Mouse (Mus musculus): Measurements from ENCODE around the gene Lmf1.

GRCm38 (mm10) chr17:25688922-25689321 is 110.0 kb downstream of the Lmf1 start:
- TF ChIP-seq CTCF (IDR thresholded peaks at IDR 0.05; ENCODE audit: extremely low read depth, insufficient read length, insufficient replicate concordance, low read depth, low read length) (no peak), POLR2A (IDR thresholded peaks at IDR 0.05; ENCODE audit: low read depth, low read length) (no peak)
